Mouse (Mus musculus) T-cell, adult 2 months (primary cell): ENCODE data around the gene Igsf21.

ENCODE experiments used
- DNase-seq: peaks from one replicate; pipeline ENCODE4 v3.0.0; 2022; ENCODE audit warnings: low spot score

The Igsf21 gene

DNA sequence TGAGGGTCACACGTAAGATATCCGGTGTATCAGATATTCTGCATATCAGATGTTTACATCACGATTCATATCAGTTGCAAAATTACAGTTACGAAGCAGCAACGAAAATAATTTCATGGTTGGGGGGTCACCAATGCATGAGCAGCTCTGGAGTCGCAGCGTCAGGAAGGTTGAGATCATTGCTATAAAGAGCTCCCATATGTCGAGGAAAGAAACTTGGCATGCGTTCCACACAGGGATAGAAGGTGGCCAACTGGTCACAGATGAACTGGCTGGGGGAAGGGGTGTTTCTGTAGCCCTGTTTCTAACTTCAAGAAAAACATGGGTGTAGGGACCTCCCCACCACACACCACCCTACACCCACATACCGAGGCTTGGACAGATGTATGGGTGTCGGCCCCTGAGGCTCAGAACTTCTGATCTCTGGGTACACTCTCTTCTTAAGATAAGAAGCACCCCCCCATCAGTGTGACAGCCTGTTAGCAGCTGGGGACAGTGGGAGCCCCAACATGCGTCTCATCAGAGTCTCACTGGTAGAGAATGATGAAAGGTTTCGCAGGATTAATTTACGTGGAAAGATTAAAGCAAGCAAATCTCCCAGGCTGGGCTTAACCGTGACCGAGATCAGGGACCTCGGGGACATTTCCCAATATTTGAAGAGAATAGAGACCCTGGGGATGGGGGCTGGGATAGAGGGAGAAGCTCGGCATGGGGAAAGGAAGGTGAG lies 54.1 kb downstream of the Igsf21 start:
- no peak for DNase-seq

- DNase-seq, result no peak
These were observed 57.0 kb downstream of the Igsf21 start for GRCm38 (mm10) chr4:140189601-140190000.

DNA sequence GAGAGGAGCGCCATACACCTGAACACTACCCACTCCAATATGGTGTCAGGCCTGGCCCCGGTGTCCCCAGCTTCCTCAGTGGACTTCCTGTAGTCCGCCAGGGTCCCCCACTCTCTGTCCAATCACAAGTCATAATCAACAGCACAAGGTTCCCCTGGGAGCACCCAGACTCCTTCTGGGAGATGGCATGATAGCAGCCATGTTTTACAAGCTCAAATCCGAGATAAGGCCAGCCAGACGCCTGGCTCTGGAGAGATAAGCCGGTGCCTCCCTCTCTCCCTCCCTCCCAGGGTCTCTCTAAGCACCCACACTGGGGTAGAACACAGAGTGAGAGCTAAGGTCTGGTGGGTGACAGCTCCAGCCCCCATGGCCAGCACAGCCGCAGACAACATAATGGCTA lies 58.0 kb downstream of the Igsf21 start:
- DNase-seq, result no peak

DNA sequence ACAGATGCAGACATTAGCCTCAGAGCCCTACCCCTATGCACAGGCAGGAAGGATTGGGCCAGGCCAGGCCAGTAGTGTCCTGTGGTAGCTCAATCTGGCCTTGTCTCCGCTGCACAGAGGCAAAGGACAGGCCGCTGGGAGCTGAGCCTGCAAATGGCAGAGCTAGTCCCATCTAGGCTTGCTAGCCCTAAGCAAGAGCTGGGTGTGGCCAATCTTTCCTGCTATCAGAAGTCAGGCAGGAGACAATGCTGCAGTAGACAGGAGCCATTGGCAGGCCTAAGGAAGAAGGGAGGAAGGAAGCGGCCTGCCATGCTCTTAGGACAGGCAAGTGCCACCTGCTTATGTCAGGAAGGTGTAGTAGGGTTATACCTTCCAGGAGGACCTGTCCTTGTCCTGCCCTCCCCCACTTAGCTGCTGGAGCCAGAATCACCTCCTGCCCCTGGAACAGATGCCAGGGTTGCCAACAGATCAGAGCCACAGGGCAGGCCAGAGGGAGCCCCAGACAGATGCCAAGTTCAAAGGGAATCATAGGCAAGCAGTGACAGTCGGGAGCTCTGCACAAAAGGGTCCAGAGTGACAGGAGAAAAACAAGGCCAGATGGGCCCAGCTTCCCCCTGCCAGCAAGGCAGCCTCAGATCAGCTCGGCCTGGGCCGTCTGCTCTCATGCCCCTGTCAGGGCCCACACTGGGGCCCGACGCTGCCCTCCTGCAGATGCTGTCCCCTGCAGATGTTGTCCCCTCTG lies 59.0 kb downstream of the Igsf21 start:
- DNase-seq, result no peak

DNA sequence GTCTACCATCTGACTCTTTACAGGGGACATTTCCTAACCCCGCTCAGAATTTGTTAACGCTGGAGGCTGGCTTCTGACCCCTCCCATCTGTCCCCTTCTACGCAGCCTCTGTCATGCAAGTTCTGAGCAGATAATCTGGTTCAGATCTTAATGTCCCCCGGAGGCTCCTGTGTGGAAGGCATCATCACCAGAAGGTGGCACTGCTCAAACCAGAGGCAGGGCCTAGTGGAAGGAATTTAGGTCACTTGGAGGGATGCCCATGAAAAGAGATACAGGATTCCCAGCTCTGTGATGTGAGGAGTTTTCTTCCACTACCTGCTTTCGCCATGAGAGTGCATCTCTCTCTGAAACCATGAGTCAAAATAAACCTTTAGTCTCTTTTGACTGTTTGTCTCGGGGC lies 67.0 kb downstream of the Igsf21 start:
- no peak for DNase-seq

GRCm38 (mm10) chr4:140177055-140177454 lies 69.5 kb downstream of the Igsf21 start:
- no peak for DNase-seq

DNA sequence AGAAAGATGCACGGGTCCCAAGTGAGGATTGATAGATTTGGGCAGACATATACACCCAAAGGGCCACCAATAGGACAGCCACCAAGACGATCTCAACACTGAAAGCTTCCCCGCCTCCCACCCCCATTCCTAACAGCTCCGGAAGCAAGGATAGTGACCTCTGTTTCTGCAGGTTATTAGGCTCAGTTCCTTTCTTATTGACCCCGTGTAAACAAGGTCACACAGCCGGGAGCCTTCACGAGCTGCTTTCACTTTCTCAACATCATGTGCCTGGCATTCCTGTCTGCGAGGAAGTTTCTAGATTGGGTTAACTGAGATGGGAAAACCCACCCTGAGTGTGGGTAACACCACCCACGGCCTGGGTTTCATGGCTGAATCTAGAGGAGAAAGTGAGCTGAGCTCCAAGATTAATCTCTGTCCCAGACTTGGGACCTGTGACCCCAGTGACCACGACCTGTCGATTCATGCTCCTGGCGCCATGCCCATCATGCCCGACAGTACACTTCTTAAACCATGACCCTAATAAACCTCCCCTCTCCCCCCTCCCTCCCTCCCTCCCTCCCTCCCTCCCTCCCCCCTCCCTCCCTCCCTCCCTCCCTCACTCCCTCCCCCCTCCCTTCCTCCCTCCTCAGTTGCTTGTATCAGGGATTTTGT lies 72.7 kb downstream of the Igsf21 start:
- DNase-seq, result no peak

DNA sequence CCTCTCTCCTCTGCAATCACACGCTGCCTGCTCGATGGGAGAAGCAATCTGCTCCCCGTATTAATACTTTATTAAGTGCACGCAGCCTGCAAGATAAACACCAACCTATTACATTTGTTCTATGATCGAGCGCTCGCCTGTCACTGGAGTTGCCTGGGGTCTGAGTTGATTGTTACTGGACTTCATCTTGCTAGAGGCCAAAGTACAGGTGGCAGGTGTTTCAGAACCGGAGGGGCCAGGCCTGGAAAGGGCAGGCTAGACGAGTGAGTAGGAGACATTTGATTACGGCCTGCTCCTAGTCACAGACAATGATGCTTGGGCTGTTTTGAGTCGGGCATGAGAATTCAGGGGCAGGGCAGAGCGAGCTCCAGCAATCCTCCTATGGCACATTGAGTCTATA lies 73.5 kb downstream of the Igsf21 start:
- no peak for DNase-seq

- DNase-seq, result no peak
These were observed 74.7 kb downstream of the Igsf21 start for GRCm38 (mm10) chr4:140171917-140172316.

DNA sequence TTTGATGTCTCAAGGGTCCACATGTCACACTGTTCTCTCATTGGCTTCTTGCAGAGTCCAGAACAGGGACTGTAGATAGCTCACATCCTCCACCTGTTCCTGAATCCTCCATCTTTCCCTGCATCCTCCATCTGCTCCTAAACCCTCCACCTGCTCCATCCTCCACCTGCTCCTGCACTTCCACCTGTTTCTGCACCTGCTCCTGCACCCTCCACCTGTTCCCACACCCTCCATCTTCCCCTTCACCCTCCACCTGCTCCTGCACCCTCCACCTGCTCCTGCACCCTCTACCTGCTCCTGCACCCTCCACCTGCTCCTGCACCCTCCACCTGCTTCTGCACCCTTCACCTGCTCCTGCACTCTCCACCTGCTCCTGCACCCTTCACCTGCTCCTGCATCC lies 75.4 kb downstream of the Igsf21 start:
- DNase-seq, result no peak

DNA sequence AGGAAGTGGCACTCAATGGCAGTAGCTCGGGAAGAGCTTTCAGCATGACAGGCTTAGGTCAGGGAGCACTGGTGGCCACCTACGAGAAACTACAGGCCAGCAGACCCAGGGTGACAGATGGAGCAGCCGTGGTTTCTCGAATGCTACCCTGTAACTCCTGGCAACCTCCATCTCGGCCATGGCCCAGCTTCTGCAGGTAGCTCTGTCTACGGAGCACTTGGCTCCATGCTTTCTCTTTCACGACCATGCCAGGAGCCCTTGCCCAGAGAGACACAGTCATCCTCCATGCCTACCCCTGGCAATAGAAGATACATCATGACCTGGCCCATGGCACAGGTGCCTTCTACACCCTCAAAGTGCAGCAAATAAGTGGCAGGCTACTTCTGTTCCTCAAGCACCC lies 80.7 kb downstream of the Igsf21 start:
- DNase-seq, result no peak

DNA sequence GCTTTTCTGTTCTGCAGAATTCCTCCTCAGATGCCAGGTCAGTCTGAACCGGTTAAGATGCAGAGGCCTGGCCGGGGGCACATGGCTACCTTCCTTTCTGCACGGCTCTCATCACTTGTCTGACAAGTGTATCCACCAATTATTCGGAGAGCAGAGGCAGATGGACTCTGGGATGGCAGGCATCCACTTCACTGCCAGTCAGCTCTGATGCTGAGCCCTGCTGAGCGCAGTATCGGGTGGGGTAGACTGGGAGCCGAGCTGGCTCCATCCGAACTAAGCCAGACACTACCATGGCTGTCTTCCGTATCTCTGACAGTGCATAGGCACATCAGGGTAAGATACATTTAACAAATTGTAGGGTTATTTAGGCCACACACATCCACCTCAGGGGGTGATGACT lies 81.9 kb downstream of the Igsf21 start:
- no peak for DNase-seq

DNA sequence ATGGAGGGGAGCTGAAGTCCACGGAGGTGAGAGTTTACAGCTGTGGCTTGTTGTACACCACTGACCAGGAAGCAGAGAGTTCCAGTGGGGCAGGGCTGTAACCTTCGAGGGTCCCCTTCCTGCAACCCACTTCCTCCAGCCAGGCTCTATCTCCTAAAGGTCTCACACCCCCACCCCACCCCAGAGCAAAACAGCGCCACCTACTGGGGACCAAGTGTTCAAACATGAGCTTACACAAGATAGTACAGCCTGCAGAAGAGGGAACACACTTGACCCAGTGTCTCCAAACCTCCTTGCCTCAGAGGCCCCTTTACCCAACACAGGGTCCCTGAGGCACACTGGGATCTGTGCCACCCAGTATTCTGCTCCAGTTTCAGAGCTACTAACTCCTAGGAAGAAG lies 87.0 kb downstream of the Igsf21 start:
- DNase-seq, result no peak

- no peak for DNase-seq
These were observed 91.6 kb downstream of the Igsf21 start for GRCm38 (mm10) chr4:140154899-140155463.

GRCm38 (mm10) chr4:140154484-140154883 lies 92.1 kb downstream of the Igsf21 start:
- no peak for DNase-seq

DNA sequence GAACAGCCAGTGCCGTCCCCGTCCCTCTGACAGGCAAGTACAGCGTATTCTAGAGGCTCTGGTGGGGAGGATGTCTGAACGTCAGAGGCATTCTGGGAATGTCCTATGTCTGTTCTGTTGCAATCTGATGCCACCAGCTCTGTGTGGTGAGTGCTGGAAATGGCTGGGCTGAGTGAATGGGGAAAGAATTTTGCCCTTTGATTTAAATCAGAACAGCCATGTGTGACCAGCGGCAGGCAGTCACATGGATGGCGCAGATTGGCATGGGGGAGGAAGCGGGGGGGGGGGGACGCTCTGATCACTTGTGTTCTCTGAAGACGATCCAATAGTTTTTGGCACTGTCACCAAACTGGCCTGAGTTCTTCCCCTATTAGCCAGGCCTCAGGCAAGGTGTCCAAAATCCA lies 92.9 kb downstream of the Igsf21 start:
- no peak for DNase-seq

DNA sequence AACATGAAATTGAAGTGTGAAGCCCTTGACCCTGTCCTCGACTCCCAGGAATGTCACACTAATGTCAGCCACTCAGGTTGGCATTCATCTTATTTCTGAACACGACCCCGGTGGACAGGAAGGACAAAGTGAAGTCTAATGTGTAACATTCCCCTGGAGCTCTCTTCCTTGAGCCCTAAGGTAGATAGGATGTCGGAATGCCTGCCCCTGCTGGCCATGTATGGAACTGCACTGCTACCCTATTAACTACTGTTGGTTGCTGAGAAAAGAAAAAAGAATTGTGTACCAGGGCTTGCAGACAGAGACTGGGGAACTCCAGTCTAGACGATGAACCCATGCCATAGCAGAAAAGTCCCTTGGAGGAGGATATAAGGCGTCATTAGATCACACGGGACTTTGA lies 93.5 kb downstream of the Igsf21 start:
- no peak for DNase-seq

DNA sequence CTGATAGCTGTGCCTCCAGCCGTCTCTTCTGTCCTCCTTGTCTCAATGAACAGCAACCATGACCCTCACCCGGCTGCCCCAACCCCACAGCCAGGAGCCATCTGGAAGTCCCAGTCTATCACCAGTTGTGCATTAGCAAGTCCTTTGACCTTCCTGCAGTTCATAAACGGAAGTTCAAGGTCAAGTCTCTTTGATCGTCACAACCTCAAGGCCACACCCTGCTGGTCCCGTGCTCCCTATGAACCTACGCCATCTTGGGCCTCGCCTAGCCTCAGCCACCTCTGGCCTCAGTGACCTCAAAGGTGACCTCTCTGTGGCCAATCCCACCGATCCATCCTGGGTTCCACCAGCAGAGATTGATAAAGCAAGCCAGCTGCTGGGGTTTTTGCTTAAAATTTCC lies 96.9 kb downstream of the Igsf21 start:
- DNase-seq, result no peak

GRCm38 (mm10) chr4:140147857-140148695 lies 98.5 kb downstream of the Igsf21 start:
- DNase-seq, result no peak

DNA sequence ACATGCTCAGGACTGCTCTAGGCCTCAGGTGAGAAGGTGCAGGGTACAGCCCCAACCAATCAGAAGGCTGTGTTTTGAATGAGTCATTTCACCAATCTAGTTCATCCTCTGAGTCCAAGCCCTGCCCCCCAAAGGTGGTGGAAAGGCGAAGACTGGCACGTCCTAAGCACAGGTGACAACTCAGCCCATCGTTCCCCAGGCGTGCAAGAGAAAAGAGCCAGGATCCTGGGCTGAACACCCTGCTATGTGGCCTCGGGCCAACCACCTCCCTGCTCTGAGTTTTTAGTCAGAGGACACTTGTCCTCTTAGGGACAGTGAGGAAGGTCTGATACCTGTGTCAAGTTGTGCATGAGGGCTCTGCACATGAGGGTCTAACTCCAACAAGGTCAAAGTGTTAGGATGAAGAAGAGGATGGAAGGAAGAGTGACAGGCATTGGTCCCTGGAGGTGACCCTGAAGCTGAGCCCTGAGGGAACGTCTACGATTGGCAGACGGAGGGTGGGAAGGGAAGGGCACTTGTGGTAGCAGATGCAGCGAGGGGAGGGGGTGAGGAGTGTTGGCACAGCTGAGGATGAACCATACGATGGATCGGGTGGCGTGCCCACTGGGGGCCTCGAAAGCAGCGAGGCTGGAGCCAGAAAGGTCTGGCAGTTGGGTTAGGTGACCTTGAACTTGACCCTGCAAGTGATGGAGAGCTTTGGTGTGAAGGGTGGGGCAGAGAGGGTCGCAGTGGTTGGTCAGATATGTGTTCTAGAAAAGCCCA lies 99.3 kb downstream of the Igsf21 start:
- no peak for DNase-seq

DNA sequence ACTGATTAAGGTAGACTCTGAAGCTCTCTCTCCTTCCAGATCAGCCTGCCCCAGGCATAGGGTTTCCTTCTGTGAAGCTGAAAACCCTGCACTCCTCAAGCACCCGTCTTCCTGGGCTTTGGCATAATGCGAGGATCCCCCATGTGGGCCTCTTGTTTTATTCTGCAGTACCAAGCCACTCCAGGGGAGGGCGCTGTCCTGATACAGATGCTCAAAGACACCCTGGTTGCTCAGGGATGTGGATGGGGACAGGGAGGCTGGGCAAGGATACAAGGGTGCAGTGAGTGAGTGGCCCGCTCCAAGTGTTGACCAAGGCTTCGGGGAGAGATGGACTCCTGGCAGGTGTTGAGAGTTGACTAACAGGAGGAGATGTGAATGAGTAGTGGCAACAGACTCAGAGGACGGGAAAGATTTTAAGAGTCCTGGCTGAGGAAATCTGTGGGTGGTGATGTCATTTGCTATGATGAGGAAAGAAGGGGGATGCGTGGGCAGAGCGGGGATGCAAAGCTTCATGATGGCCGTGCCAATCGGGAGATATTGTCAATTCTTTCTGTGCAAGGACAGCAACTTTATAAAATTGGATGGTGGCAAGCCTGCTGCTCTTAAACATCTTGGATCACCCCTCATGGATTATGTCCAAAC lies 102.6 kb downstream of the Igsf21 start:
- no peak for DNase-seq
